Mouse (Mus musculus) kidney, adult 2 months (tissue): ENCODE results near the gene Gys1.
"Not testable (repeated sequence)": the region's sequence is repeated elsewhere in the genome, so short reads cannot be mapped to it uniquely, and the experiment has no call there.

Experiments used
- CTCF ChIP-seq: fragments of 200-500 bp; conservative IDR thresholded peaks from 2 replicates; pipeline ENCODE4 v1.5.1; 2011; ENCODE audit warnings: low read depth, mild to moderate bottlenecking, control low read depth, low read length, moderate library complexity, mixed read lengths; ENCODE audit not compliant: insufficient read depth, insufficient read length
- POLR2A ChIP-seq: fragments of 200-500 bp; IDR thresholded peaks from one replicate; pipeline ENCODE4 v1.6.1; 2011; ENCODE audit warnings: low read depth, low read length, control low read depth

GRCm38 (mm10) chr7:45462868-45463267, 28.2 kb downstream of the Gys1 start:
- TF ChIP-seq CTCF, POLR2A: not testable (repeated sequence)
